Mouse (Mus musculus) B cell, adult (primary cell): ENCODE data around the gene Zcchc8. TPM values are rescaled to one million over a fixed set of nuclear protein-coding genes. Genes with fewer than 3 reads are reported as not detected.

ENCODE experiments used
- total RNA-seq: library from RNA; stranded (reverse); gene quantifications from 4 replicates; pipeline ENCODE4 v1.2.4, GENCODE M21; 2023; ENCODE audit not compliant: inconsistent age

The Zcchc8 gene
- total RNA-seq, result 73.7 to 80.8 TPM (median 77.5 TPM) in 4 replicates

DNA sequence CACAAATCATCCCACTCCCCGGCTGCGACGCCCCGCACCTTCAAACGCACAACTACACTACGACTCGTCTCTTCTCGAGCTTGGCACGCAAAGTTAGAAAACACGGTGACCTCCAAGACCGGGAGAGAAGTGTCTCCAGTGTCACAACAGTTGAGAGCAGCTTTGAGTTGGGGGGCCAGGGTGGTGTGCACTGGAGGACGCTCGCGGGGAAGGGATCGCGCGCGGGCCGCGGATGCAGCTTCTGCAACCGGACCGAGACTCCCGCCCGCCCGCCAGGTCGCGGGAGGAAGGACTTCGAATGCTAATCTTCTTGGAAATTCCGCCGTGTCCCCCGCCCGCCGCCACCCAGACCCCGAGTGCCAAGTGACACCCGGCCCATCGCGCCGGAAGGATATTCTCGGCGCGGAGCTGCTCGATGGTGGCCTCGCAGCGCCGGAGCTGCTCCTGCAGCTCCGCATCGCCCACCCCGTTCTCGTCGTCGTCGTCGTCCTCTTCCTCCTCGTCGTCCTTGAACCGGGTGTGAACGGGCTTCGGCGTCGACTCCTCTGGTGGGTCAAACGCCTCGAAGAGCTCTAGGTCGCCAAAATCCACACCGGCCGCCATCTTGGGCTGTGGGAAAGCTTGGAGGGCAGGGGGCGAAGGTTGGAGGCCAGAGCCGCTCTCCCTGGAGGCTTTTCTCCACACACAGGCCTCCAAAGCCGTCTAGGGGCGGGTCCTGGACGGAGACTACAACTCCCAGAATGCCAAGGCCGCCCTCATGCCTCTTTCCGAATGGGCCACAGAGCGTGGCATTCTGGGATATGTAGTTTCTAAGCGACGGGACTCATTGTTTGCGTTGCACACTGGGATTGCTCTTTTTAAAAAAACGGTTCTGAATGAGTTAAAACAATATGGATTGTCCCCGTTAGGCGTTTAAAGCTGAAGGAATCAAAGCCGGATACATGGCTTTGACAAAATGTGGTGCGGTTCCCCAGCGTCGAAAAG lies at the start of gene Zcchc8:
Gene Zcchc8, minus strand, starts transcription at position 773 of the 984 bp plus-strand sequence.

DNA sequence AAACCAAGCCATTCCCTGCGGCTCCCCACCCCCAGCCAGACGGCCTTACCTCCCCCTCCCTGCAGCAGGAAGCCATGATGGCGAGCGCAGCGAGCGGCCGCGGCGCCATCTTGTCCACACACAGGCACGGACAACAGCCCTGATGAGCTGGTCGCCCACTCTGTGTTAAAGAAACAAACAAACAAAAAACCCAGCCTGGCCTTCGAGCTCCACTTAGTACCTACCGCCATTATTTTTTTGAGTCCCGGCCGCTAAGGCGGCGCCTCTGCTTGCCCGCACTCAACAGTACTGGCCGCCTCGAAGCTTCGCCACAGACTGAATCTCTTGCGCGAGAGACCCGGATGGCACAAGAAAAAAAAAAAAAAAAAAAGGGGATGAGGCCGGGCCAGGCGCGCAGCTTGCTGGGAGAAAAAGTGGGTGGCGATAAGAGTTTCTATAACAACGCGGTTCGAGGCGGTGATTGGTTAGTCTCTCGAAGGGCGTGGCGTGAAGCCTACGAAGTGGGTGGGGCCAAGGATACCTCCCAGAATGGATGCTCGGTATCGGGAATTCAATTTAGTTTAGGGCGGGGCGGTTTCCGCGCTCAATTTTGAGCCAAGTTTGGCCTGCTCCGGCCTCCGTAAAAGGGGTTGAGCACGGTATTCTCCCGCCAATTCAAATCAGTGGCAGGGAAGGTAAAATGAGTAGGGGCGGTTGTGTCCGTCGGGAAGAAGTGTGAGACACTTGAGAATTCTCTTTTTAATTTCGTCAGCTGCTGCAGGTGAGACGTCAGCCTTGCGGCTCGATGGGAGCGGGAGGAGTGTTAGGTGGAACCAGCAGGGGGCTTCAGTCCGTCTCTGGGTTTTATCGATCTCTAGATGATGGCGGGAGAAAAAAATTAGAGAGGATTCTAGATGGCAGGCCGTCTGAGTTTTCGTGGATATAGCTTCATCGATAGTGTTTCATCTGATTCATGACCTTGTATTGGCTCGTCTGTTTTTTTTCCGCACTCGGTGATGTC lies 28.5 kb upstream of the Zcchc8 start, which contains the start of the genes Rsrc2 and Kntc1:
Gene Rsrc2, minus strand, starts transcription at position 350 of the 1,000 bp plus-strand sequence.
Gene Kntc1, plus strand, starts transcription at position 652 of the 1,000 bp plus-strand sequence.

DNA sequence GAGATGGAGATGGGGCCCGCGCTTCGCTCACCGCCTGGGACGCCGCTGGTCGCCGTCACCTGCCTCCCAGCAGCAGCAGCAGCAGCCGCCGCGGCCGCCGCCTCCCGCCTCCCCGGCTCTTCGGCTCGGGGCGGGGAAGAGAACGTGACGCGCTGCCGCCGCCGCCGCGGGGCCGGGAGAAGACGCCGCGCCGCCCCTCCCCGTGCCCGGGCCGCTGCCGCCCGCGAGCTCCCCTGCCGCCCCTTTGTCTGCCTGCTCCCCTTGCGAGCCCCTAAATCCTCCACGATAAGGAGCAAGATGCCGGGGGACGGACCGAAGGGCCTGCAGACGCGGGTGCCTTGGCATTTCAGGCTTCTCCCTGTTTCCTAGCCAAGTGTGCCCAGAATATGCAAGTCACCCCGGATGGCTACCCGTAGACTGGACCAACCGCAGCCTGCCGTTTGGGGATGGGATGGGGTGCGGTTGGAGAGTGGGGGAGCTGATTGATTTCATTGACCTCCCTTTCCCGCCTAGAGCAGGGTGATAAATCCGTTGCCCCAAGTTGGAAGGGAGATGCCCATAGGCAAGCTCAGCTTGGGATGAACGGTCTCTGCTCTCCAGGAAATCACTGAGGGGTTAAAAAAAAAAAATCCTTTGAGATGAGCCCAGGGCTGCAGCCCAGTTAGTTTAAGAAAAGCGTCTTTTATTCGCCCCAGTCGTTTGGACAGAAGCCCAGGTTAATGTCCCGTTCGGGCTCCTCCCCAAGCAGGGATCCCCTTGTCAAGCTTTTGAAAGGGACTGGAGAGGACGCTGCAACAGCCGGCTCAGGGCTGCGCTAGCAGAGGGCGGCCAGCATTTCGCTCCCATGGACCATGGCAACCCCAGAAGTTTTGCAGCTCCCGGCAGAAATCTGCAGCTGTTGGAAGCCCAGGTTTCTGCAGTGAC lies 36.4 kb downstream of the Zcchc8 start, which contains the start of gene Clip1:
Gene Clip1, minus strand, starts transcription at position 398 of the 924 bp plus-strand sequence.

Other genes starting within 250 kb of the Zcchc8 start
- not detected in 4 replicates for gene Lrrc43, start 231.8 kb downstream of the Zcchc8 start, total RNA-seq
- gene Il31, start 231.6 kb downstream of the Zcchc8 start, total RNA-seq, result not detected in 4 replicates
- gene B3gnt4, start 210.6 kb downstream of the Zcchc8 start, total RNA-seq, result not detected in 4 replicates
- gene Diablo, start 196.9 kb downstream of the Zcchc8 start, total RNA-seq, result 72.4 to 83.7 TPM (median 74.7 TPM) in 4 replicates
- 3.8 to 9.2 TPM (median 5.5 TPM) in 4 replicates for gene Gm49027, start 195.6 kb downstream of the Zcchc8 start, total RNA-seq
- 54.1 to 62.3 TPM (median 56.8 TPM) in 4 replicates for gene Vps33a, start 148.1 kb downstream of the Zcchc8 start, total RNA-seq
- 24.8 to 26.2 TPM (median 25.8 TPM) in 4 replicates for gene Clip1, start 36.5 kb downstream of the Zcchc8 start, total RNA-seq
- gene Rsrc2, start 28.3 kb upstream of the Zcchc8 start, total RNA-seq, result 243 to 272 TPM (median 261 TPM) in 4 replicates
- 1.1 to 4.3 TPM (median 1.8 TPM) in 4 replicates for gene Kntc1, start 28.6 kb upstream of the Zcchc8 start, total RNA-seq
- 0.27 to 0.67 TPM (median 0.40 TPM) in 4 replicates for gene Hcar2, start 144.4 kb upstream of the Zcchc8 start, total RNA-seq
- gene Hcar1, start 158.9 kb upstream of the Zcchc8 start, total RNA-seq, result not detected in 4 replicates
- gene Denr, start 186.1 kb upstream of the Zcchc8 start, total RNA-seq, result 37.5 to 42.3 TPM (median 39.0 TPM) in 4 replicates
- 2.8 TPM in 1 of 4 replicates, not detected in the others for gene Gm43518, start 206.3 kb upstream of the Zcchc8 start, total RNA-seq
- gene Ccdc62, start 209.6 kb upstream of the Zcchc8 start, total RNA-seq, result 3.5 to 9.7 TPM (median 4.5 TPM) in 4 replicates